In genomic region chr1:65548830-65549229, GRCm38 (mm10) we compare ENCODE assay signal across 15 mouse cellular contexts.
DNase-seq lines count a peak whose midpoint lies in the region; ATAC-seq and TF ChIP-seq lines count a peak whose summit lies in the region.
"Had no signal": no experiment of that assay in that cellular context is flagged by ENCODE, and none has a peak within 500 bp of the region (broad histone marks: within the 10 kb centered on the region; RNA-seq: fewer than 3 reads in every experiment).

No protein-coding gene starts in this region.

- no peak for TF ChIP-seq CTCF in gastrocnemius, adult 2 months (IDR thresholded peaks at IDR 0.05)

- ATAC-seq in cerebellum, adult (ENCODE audit: insufficient number of reproducible peaks, low FRiP score, low TSS enrichment), result peak; percentile 91
- ATAC-seq: intestine, embryonic 15.5 days; liver, embryonic 12.5 days had no signal

- no peak overlapping the region for H3K27ac ChIP-seq in gastrocnemius, adult 2 months
- H3K27ac ChIP-seq: heart, embryonic 10.5 days; intestine, embryonic 15.5 days; liver, embryonic 12.5 days had no signal

- no peak overlapping the region for H3K4me3 ChIP-seq in gastrocnemius, adult 2 months
- H3K4me3 ChIP-seq: heart, embryonic 10.5 days; intestine, embryonic 15.5 days; liver, embryonic 12.5 days had no signal

- intact Hi-C loops in left cerebral cortex, postnatal 25 days (cut with DNase I), result no loop called here
- intact Hi-C loops in left cerebral cortex, postnatal 10 days (cut with DNase I), result no loop called here
- intact Hi-C loops in gastrocnemius, adult 2 months (cut with DNase I), result no loop called here

- no peak for DNase-seq in cerebellum, postnatal 4 days (ENCODE audit: low spot score in 2 of 2)
- peak; percentile 16 to 70 for DNase-seq in left cerebral cortex, postnatal 25 days (ENCODE audit: low spot score in 2 of 2)
- no peak for DNase-seq in left cerebral cortex, postnatal 10 days (ENCODE audit: extremely low spot score in 1 of 2, low spot score in 2 of 2)
- DNase-seq in cerebellum, adult 9-11 months, result peak; percentile 96
- peak; percentile 21 for DNase-seq in layer of hippocampus, adult 9-11 months
- DNase-seq in gastrocnemius, adult 2 months, result no peak
- no peak for DNase-seq in adipocyte (ENCODE audit: low spot score)
- DNase-seq: embryo, embryonic 11 days; heart, postnatal 4 days; kidney, postnatal 10 days; thymus, postnatal 36 days had no signal

Comparison
In these comparisons a context has a peak if more than half of its experiments do, and no peak if none do; other contexts are left out.
1. DNase-seq: peak in left cerebral cortex, postnatal 25 days (2 of 2), cerebellum, adult 9-11 months (single experiment) and layer of hippocampus, adult 9-11 months (single experiment); none in cerebellum, postnatal 4 days (0 of 2), left cerebral cortex, postnatal 10 days (0 of 2), gastrocnemius, adult 2 months (single experiment) and adipocyte (single experiment).